Mouse (Mus musculus) common myeloid progenitor, adult 5-6 weeks (primary cell): ENCODE data around the gene Ppp1r3c. TPM values are rescaled to one million over a fixed set of nuclear protein-coding genes. Genes with fewer than 3 reads are reported as not detected.

ENCODE experiments used
- ATAC-seq: replicated peaks from 2 replicates; pipeline ENCODE4 v1.8.0; 2016; ENCODE audit warnings: low read depth, mild to moderate bottlenecking, moderate TSS enrichment, inconsistent platforms; ENCODE audit not compliant: poor library complexity, severe bottlenecking
- total RNA-seq: library from RNA; stranded (forward); fragments of 200-1000, 187-1606 nt; gene quantifications from 2 replicates; pipeline ENCODE4 v1.2.3, GENCODE M21; 2017

Gene Ppp1r3c
- total RNA-seq, 1 experiment from 2014 or later, result not detected

GRCm38 (mm10) chr19:36687044-36687443 lies 49.4 kb downstream of the Ppp1r3c start:
- ATAC-seq, result no peak

DNA sequence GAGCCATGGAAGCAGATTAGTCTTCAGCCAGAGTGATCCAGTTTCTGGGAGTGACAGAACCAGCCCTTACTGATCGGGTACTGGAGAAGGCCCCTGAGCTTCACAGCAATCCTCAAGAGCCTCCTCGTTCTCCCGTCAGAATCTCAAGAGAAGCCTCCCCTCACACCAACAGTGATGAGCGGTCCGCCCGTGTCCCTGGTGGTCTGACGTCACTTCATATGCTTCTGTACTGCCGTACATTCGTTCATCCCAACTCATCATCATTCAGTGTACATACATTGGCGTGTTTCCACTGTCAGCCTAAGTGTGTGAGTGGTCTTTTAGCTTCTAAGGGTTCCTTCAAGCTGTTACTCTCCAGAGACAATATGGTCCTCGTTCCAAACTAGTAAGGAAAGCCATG lies 50.4 kb downstream of the Ppp1r3c start:
- no peak for ATAC-seq

DNA sequence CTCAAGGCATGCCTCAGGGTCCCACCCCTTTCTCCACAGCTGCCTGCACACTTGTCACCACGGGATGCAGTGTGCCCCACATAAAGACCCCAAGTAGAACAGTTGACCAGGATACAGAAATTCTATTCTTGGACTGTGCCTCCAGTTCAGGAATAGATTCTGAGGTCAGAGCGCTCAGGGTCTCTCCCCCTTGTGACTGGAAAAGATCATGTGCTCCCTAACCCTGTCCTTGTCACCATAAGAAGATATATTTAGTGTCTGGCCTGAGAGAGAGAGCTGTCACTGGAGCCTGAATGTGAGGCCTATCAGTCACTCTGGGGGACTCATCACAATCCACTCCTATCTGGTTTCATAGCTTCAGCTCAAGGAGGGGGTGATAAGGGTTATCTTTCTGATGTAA lies 53.9 kb downstream of the Ppp1r3c start:
- ATAC-seq, result no peak

Other genes with a start within 250 kb of the Ppp1r3c start
- gene Hectd2, start 182.0 kb downstream of the Ppp1r3c start, total RNA-seq, result 1.6 and 3.1 TPM in 2 replicates
- gene Tnks2, start 97.6 kb upstream of the Ppp1r3c start, total RNA-seq, result 93.1 and 106 TPM in 2 replicates
- gene Fgfbp3, start 183.0 kb upstream of the Ppp1r3c start, total RNA-seq, result 4.6 and 5.9 TPM in 2 replicates
- gene Btaf1, start 189.4 kb upstream of the Ppp1r3c start, total RNA-seq, result 81.9 and 95.0 TPM in 2 replicates